Mouse (Mus musculus): ENCODE data around the gene Arhgap31.

DNA sequence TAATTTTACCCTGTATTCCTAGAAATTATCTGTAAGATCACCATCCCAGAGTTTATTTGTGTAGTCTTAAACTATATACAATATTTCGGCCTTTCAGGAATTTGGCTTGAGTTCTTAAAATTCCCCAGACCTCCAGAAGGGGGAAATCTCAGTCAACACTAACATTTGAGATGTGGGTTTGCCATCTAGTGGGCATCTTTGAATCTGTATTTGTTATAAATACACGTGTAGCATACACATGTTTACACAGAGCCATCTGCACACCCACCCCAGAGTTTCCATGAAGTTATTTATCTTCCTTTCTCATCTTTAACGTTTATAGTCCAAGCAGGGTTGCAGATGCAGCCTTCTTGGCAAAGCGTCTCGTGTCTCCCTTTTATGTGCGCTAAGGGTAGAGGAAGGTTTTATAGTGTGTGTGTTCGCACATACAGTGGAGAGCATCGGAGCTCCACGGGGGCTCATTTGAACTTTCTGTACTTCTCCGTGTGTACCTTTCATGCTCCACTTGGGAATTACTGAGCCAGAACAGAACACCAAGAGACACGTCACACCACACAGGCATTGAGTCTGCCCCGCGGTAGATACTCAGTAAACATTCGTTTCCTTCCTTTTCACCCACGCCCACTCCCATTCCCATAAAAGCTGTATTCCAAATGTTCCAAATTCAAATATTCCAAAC is 16.7 kb upstream of the Arhgap31 start:
- TF ChIP-seq GATA1 (IDR thresholded peaks at IDR 0.05; ENCODE audit: borderline replicate concordance, low read length) = no peak
- TF ChIP-seq FLI1 (IDR thresholded peaks at IDR 0.05; ENCODE audit: low read length) = no peak

Data from megakaryocyte, embryonic 14.5 days (primary cell).